Comparison of ENCODE assay signal across 23 mouse cellular contexts in genomic region chr17:59774075-59774474, GRCm38 (mm10).
A peak's percentile ranks its signal among the peaks of the same experiment; 100 is the strongest.
DNase-seq lines count a peak whose midpoint lies in the region; ATAC-seq and TF ChIP-seq lines count a peak whose summit lies in the region.
"Had no signal": no experiment of that assay in that cellular context is flagged by ENCODE, and none has a peak within 500 bp of the region (broad histone marks: within the 10 kb centered on the region; RNA-seq: fewer than 3 reads in every experiment).

No protein-coding gene starts in this region.

- H3K9ac ChIP-seq in midbrain, embryonic 14.5 days (replicated peaks; ENCODE audit: low read length) = no peak overlapping the region
- H3K9ac ChIP-seq in midbrain, postnatal 0 days (replicated peaks; ENCODE audit: low read length, poor library complexity, severe bottlenecking) = no peak overlapping the region
- no peak overlapping the region for H3K9ac ChIP-seq in liver, embryonic 12.5 days
- H3K9ac ChIP-seq: kidney, embryonic 15.5 days; liver, embryonic 13.5 days had no signal

- H3K4me1 ChIP-seq in midbrain, embryonic 14.5 days (ENCODE audit: control insufficient read depth, insufficient read depth, low read length) = no peaks in the 10 kb centered on the region
- H3K4me1 ChIP-seq in midbrain, postnatal 0 days (ENCODE audit: insufficient read depth, low read length) = no peaks in the 10 kb centered on the region
- no peaks in the 10 kb centered on the region for H3K4me1 ChIP-seq in embryonic facial prominence, embryonic 10.5 days
- H3K4me1 ChIP-seq in liver, embryonic 12.5 days = no peaks in the 10 kb centered on the region
- H3K4me1 ChIP-seq: kidney, embryonic 15.5 days; liver, embryonic 13.5 days; megakaryocyte, embryonic 14.5 days had no signal

- H3K4me3 ChIP-seq in midbrain, embryonic 14.5 days (replicated peaks; ENCODE audit: low read depth, low read length) = no peak overlapping the region
- H3K4me3 ChIP-seq in midbrain, postnatal 0 days (ENCODE audit: low read depth, low read length) = no peak overlapping the region
- H3K4me3 ChIP-seq in embryonic facial prominence, embryonic 10.5 days = no peak overlapping the region
- H3K4me3 ChIP-seq in liver, embryonic 12.5 days = no peak overlapping the region
- H3K4me3 ChIP-seq: kidney, embryonic 15.5 days; left cerebral cortex, adult 2 months; liver, embryonic 13.5 days; megakaryocyte, embryonic 14.5 days had no signal

- peak; percentile 59 for DNase-seq in midbrain, embryonic 14.5 days
- no peak for DNase-seq in midbrain, postnatal 0 days (ENCODE audit: low spot score)
- DNase-seq in embryo, embryonic 10 days (ENCODE audit: low spot score) = peak; percentile 9
- DNase-seq in embryonic facial prominence, embryonic 10.5 days (ENCODE audit: low spot score) = peak; percentile 27
- DNase-seq in layer of hippocampus, postnatal 14 days (ENCODE audit: low spot score in 2 of 2) = no peak
- DNase-seq in thymus, postnatal 36 days = no peak
- DNase-seq: cerebellum, adult 2 months; cerebellum, postnatal 25 days; gastrocnemius, postnatal 14 days; heart, postnatal 14 days; kidney, adult 18-20 months; kidney, postnatal 25 days; liver, embryonic 13.5 days; lung, adult 18-20 months; lung, postnatal 4 days had no signal

- H3K27me3 ChIP-seq in midbrain, embryonic 14.5 days (ENCODE audit: control insufficient read depth, insufficient read depth, low read length) = no peaks in the 10 kb centered on the region
- H3K27me3 ChIP-seq in midbrain, postnatal 0 days (ENCODE audit: insufficient read depth, low read length) = no peaks in the 10 kb centered on the region
- H3K27me3 ChIP-seq in embryonic facial prominence, embryonic 10.5 days (replicated peaks; ENCODE audit: low read depth, poor library complexity, severe bottlenecking) = no peaks in the 10 kb centered on the region
- H3K27me3 ChIP-seq in liver, embryonic 12.5 days (replicated peaks) = no peaks in the 10 kb centered on the region
- H3K27me3 ChIP-seq: kidney, embryonic 15.5 days; liver, embryonic 13.5 days; megakaryocyte, embryonic 14.5 days had no signal

- no peak for ATAC-seq in midbrain, embryonic 14.5 days (ENCODE audit: low FRiP score, low TSS enrichment)
- no peak for ATAC-seq in midbrain, postnatal 0 days (ENCODE audit: low FRiP score)
- ATAC-seq in liver, embryonic 12.5 days = no peak
- ATAC-seq: CD4-positive, CD25-positive, alpha-beta regulatory T cell, adult 4 months; forebrain, embryonic 14.5 days; hindbrain, embryonic 16.5 days; lung, postnatal 0 days had no signal

- no peak overlapping the region for H3K4me2 ChIP-seq in midbrain, embryonic 14.5 days (ENCODE audit: low read length)
- H3K4me2 ChIP-seq in midbrain, postnatal 0 days (ENCODE audit: low read depth, low read length, poor library complexity, severe bottlenecking) = no peak overlapping the region
- H3K4me2 ChIP-seq in liver, embryonic 12.5 days = no peak overlapping the region
- H3K4me2 ChIP-seq: kidney, embryonic 15.5 days; liver, embryonic 13.5 days had no signal

- no peaks in the 10 kb centered on the region for H3K36me3 ChIP-seq in midbrain, embryonic 14.5 days (ENCODE audit: control insufficient read depth, insufficient read depth, low read length)
- no peaks in the 10 kb centered on the region for H3K36me3 ChIP-seq in midbrain, postnatal 0 days (ENCODE audit: insufficient read depth, low read length)
- no peaks in the 10 kb centered on the region for H3K36me3 ChIP-seq in embryonic facial prominence, embryonic 10.5 days (replicated peaks)
- H3K36me3 ChIP-seq in liver, embryonic 12.5 days = no peaks in the 10 kb centered on the region
- H3K36me3 ChIP-seq: kidney, embryonic 15.5 days; liver, embryonic 13.5 days had no signal

- 52% methylated on average over 3 of the region's 3 CpGs for WGBS in midbrain, embryonic 14.5 days
- 50% methylated on average over 3 of the region's 3 CpGs for WGBS in midbrain, postnatal 0 days
- 58% methylated on average over 3 of the region's 3 CpGs for WGBS in embryonic facial prominence, embryonic 10.5 days
- WGBS in liver, embryonic 12.5 days (ENCODE audit: insufficient replicate concordance) = 57% methylated on average over 3 of the region's 3 CpGs

- H3K9me3 ChIP-seq in midbrain, embryonic 14.5 days (ENCODE audit: control insufficient read depth, low read length) = no peaks in the 10 kb centered on the region
- no peaks in the 10 kb centered on the region for H3K9me3 ChIP-seq in midbrain, postnatal 0 days (ENCODE audit: low read length)
- no peaks in the 10 kb centered on the region for H3K9me3 ChIP-seq in embryonic facial prominence, embryonic 10.5 days
- no peaks in the 10 kb centered on the region for H3K9me3 ChIP-seq in liver, embryonic 12.5 days (replicated peaks)
- H3K9me3 ChIP-seq: kidney, embryonic 15.5 days; liver, embryonic 13.5 days; megakaryocyte, embryonic 14.5 days had no signal

- no peak overlapping the region for H3K27ac ChIP-seq in midbrain, embryonic 14.5 days (replicated peaks; ENCODE audit: low read depth, low read length)
- no peak overlapping the region for H3K27ac ChIP-seq in midbrain, postnatal 0 days (ENCODE audit: low read depth, low read length)
- no peak overlapping the region for H3K27ac ChIP-seq in embryonic facial prominence, embryonic 10.5 days (replicated peaks)
- H3K27ac ChIP-seq in liver, embryonic 12.5 days = no peak overlapping the region
- H3K27ac ChIP-seq: kidney, embryonic 15.5 days; left cerebral cortex, adult 2 months; liver, embryonic 13.5 days had no signal

- TF ChIP-seq CTCF in midbrain, postnatal 0 days (IDR thresholded peaks at IDR 0.05) = no peak

Comparison
In these comparisons a context has a peak if more than half of its experiments do, and no peak if none do; other contexts are left out.
1. DNase-seq: peak in midbrain, embryonic 14.5 days (single experiment), embryo, embryonic 10 days (single experiment) and embryonic facial prominence, embryonic 10.5 days (single experiment); none in midbrain, postnatal 0 days (single experiment), layer of hippocampus, postnatal 14 days (0 of 2) and thymus, postnatal 36 days (0 of 2).